ENCODE assay signal across 21 mouse cellular contexts in genomic region chr12:99042918-99043862, GRCm38 (mm10).
A peak's percentile ranks its signal among the peaks of the same experiment; 100 is the strongest.
DNase-seq lines count a peak whose midpoint lies in the region; ATAC-seq and TF ChIP-seq lines count a peak whose summit lies in the region.
"Had no signal": no experiment of that assay in that cellular context is flagged by ENCODE, and none has a peak within 500 bp of the region (broad histone marks: within the 10 kb centered on the region; RNA-seq: fewer than 3 reads in every experiment).

No protein-coding gene starts in this region.

- H3K9me3 ChIP-seq in hindbrain, embryonic 15.5 days, result no peaks in the 10 kb centered on the region
- no peaks in the 10 kb centered on the region for H3K9me3 ChIP-seq in intestine, postnatal 0 days (ENCODE audit: control insufficient read depth)
- H3K9me3 ChIP-seq: embryonic facial prominence, embryonic 10.5 days; intestine, embryonic 15.5 days had no signal

- no peak overlapping the region for H3K4me2 ChIP-seq in hindbrain, embryonic 15.5 days
- no peak overlapping the region for H3K4me2 ChIP-seq in intestine, postnatal 0 days (replicated peaks; ENCODE audit: low read depth)
- H3K4me2 ChIP-seq: intestine, embryonic 15.5 days had no signal

- H3K27me3 ChIP-seq in hindbrain, embryonic 15.5 days, result no peaks in the 10 kb centered on the region
- H3K27me3 ChIP-seq in intestine, postnatal 0 days (replicated peaks; ENCODE audit: control insufficient read depth, insufficient read depth, low read length), result no peaks in the 10 kb centered on the region
- H3K27me3 ChIP-seq: intestine, embryonic 15.5 days; megakaryocyte, embryonic 14.5 days had no signal

- WGBS in hindbrain, embryonic 15.5 days, result 57% methylated on average over 16 of the region's 16 CpGs
- WGBS in intestine, postnatal 0 days, result 76% methylated on average over 16 of the region's 16 CpGs

- H3K4me1 ChIP-seq in hindbrain, embryonic 15.5 days (replicated peaks), result peaks cover 12% of the 10 kb centered on the region
- H3K4me1 ChIP-seq in intestine, postnatal 0 days (replicated peaks; ENCODE audit: control insufficient read depth, insufficient read depth, low read length), result no peaks in the 10 kb centered on the region
- H3K4me1 ChIP-seq: embryonic facial prominence, embryonic 10.5 days; intestine, embryonic 15.5 days; megakaryocyte, embryonic 14.5 days had no signal

- no peaks in the 10 kb centered on the region for H3K36me3 ChIP-seq in hindbrain, embryonic 15.5 days
- no peaks in the 10 kb centered on the region for H3K36me3 ChIP-seq in intestine, postnatal 0 days (ENCODE audit: control insufficient read depth, insufficient read depth)
- H3K36me3 ChIP-seq: embryonic facial prominence, embryonic 10.5 days; intestine, embryonic 15.5 days had no signal

- TF ChIP-seq CTCF in intestine, postnatal 0 days (IDR thresholded peaks at IDR 0.05; ENCODE audit: low read depth), result no peak

- H3K4me3 ChIP-seq in hindbrain, embryonic 15.5 days, result no peak overlapping the region
- no peak overlapping the region for H3K4me3 ChIP-seq in intestine, postnatal 0 days (ENCODE audit: low read depth, low read length)
- H3K4me3 ChIP-seq: embryonic facial prominence, embryonic 10.5 days; intestine, embryonic 15.5 days; megakaryocyte, embryonic 14.5 days; myocyte had no signal

- peak; percentile 64 for ATAC-seq in hindbrain, embryonic 15.5 days (ENCODE audit: low FRiP score, low read depth)
- no peak for ATAC-seq in intestine, postnatal 0 days
- ATAC-seq: intestine, embryonic 15.5 days had no signal

- H3K27ac ChIP-seq in hindbrain, embryonic 15.5 days (replicated peaks), result peak overlapping the region; percentile 61
- H3K27ac ChIP-seq in intestine, postnatal 0 days (ENCODE audit: low read depth, low read length), result no peak overlapping the region
- H3K27ac ChIP-seq: embryonic facial prominence, embryonic 10.5 days; intestine, embryonic 15.5 days had no signal

- peak; percentile 12 for DNase-seq in layer of hippocampus, adult 9-11 months
- no peak for DNase-seq in layer of hippocampus, adult 18-20 months (ENCODE audit: low spot score in 2 of 2)
- DNase-seq in right cerebral cortex, adult 18-20 months, result peak; percentile 47
- no peak for DNase-seq in right cerebral cortex, postnatal 36 days (ENCODE audit: low spot score in 2 of 2)
- no peak for DNase-seq in kidney, adult 8-10 months
- DNase-seq: adrenal gland, adult 2 months; cerebellum, adult 9-10 months; gastrocnemius, postnatal 14 days; heart, adult 18-20 months; heart, postnatal 36 days; left cerebral cortex, postnatal 4 days; liver; lung, adult 18-20 months; lung, postnatal 14 days; thymus, postnatal 25 days had no signal

- no peak overlapping the region for H3K9ac ChIP-seq in hindbrain, embryonic 15.5 days
- no peak overlapping the region for H3K9ac ChIP-seq in intestine, postnatal 0 days (ENCODE audit: low read depth, low read length)
- H3K9ac ChIP-seq: intestine, embryonic 15.5 days had no signal

Comparison
In these comparisons a context has a peak if more than half of its experiments do, and no peak if none do; other contexts are left out.
1. DNase-seq: peak in layer of hippocampus, adult 9-11 months (single experiment) and right cerebral cortex, adult 18-20 months (single experiment); none in layer of hippocampus, adult 18-20 months (0 of 2), right cerebral cortex, postnatal 36 days (0 of 2) and kidney, adult 8-10 months (0 of 2).